In genomic region chr5:120194309-120194941, GRCm38 (mm10) we compare ENCODE assay signal across 10 mouse cellular contexts.
DNase-seq lines count a peak whose midpoint lies in the region; ATAC-seq and TF ChIP-seq lines count a peak whose summit lies in the region.
"Had no signal": no experiment of that assay in that cellular context is flagged by ENCODE, and none has a peak within 500 bp of the region (broad histone marks: within the 10 kb centered on the region; RNA-seq: fewer than 3 reads in every experiment).

No protein-coding gene starts in this region.

- H3K27me3 ChIP-seq in lung, embryonic 14.5 days (ENCODE audit: insufficient read depth, low read length) = no peaks in the 10 kb centered on the region
- no peaks in the 10 kb centered on the region for H3K27me3 ChIP-seq in forebrain, embryonic 12.5 days
- no peaks in the 10 kb centered on the region for H3K27me3 ChIP-seq in hindbrain, embryonic 15.5 days
- no peaks in the 10 kb centered on the region for H3K27me3 ChIP-seq in neural tube, embryonic 13.5 days
- H3K27me3 ChIP-seq: stomach, embryonic 15.5 days had no signal

- no peaks in the 10 kb centered on the region for H3K9me3 ChIP-seq in lung, embryonic 14.5 days (ENCODE audit: low read depth, low read length)
- no peaks in the 10 kb centered on the region for H3K9me3 ChIP-seq in forebrain, embryonic 12.5 days
- no peaks in the 10 kb centered on the region for H3K9me3 ChIP-seq in hindbrain, embryonic 15.5 days
- no peaks in the 10 kb centered on the region for H3K9me3 ChIP-seq in neural tube, embryonic 13.5 days
- H3K9me3 ChIP-seq: stomach, embryonic 15.5 days had no signal

- no peak overlapping the region for H3K27ac ChIP-seq in lung, embryonic 14.5 days (ENCODE audit: low read depth)
- peak overlapping the region; percentile 87 for H3K27ac ChIP-seq in forebrain, embryonic 12.5 days
- peak overlapping the region; percentile 85 for H3K27ac ChIP-seq in hindbrain, embryonic 15.5 days (replicated peaks)
- H3K27ac ChIP-seq in neural tube, embryonic 13.5 days (replicated peaks) = peak overlapping the region; percentile 90
- H3K27ac ChIP-seq: gastrocnemius, adult 2 months; stomach, embryonic 15.5 days had no signal

- TF ChIP-seq CTCF in lung, embryonic 14.5 days (IDR thresholded peaks at IDR 0.05; ENCODE audit: low read depth) = no peak

- 44% methylated on average over 16 of the region's 16 CpGs for WGBS in lung, embryonic 14.5 days
- 59% methylated on average over 16 of the region's 16 CpGs for WGBS in forebrain, embryonic 12.5 days
- 31% methylated on average over 16 of the region's 16 CpGs for WGBS in hindbrain, embryonic 15.5 days
- 43% methylated on average over 15 of the region's 16 CpGs for WGBS in neural tube, embryonic 13.5 days

- no peak overlapping the region for H3K9ac ChIP-seq in lung, embryonic 14.5 days
- no peak overlapping the region for H3K9ac ChIP-seq in forebrain, embryonic 12.5 days
- peak overlapping the region; percentile 32 for H3K9ac ChIP-seq in hindbrain, embryonic 15.5 days
- H3K9ac ChIP-seq in neural tube, embryonic 13.5 days = peak overlapping the region; percentile 54
- H3K9ac ChIP-seq: stomach, embryonic 15.5 days had no signal

- no peak overlapping the region for H3K4me3 ChIP-seq in lung, embryonic 14.5 days (ENCODE audit: low read depth, low read length)
- no peak overlapping the region for H3K4me3 ChIP-seq in forebrain, embryonic 12.5 days (replicated peaks)
- H3K4me3 ChIP-seq in hindbrain, embryonic 15.5 days = no peak overlapping the region
- H3K4me3 ChIP-seq in neural tube, embryonic 13.5 days = no peak overlapping the region
- H3K4me3 ChIP-seq: gastrocnemius, adult 2 months; stomach, embryonic 15.5 days had no signal

- 0 out of 2 replicates have a peak, but pooled peaks have one; percentile 30 for ATAC-seq in lung, embryonic 14.5 days (ENCODE audit: insufficient read depth)
- peak; percentile 25; the same call in 1 of the 2 replicates for ATAC-seq in forebrain, embryonic 12.5 days (ENCODE audit: low FRiP score)
- peak; percentile 57; the same call in 1 of the 2 replicates for ATAC-seq in hindbrain, embryonic 15.5 days (ENCODE audit: low FRiP score, low read depth)
- ATAC-seq in neural tube, embryonic 13.5 days (ENCODE audit: low read depth) = peak; percentile 66

- H3K36me3 ChIP-seq in lung, embryonic 14.5 days (ENCODE audit: insufficient read depth) = peaks cover 23% of the 10 kb centered on the region; the same call in 1 of the 2 replicates
- H3K36me3 ChIP-seq in forebrain, embryonic 12.5 days (replicated peaks) = peaks cover 13% of the 10 kb centered on the region
- H3K36me3 ChIP-seq in hindbrain, embryonic 15.5 days = no peaks in the 10 kb centered on the region
- peaks cover 10% of the 10 kb centered on the region; the same call in 1 of the 2 replicates for H3K36me3 ChIP-seq in neural tube, embryonic 13.5 days
- H3K36me3 ChIP-seq: stomach, embryonic 15.5 days had no signal

- H3K4me2 ChIP-seq in lung, embryonic 14.5 days = peak overlapping the region; percentile 29; the same call in 1 of the 2 replicates
- H3K4me2 ChIP-seq in forebrain, embryonic 12.5 days = 0 out of 2 replicates have a peak overlapping the region, but pooled peaks have one; percentile 1
- H3K4me2 ChIP-seq in hindbrain, embryonic 15.5 days = peak overlapping the region; percentile 24; the same call in 1 of the 2 replicates
- peak overlapping the region; percentile 16 for H3K4me2 ChIP-seq in neural tube, embryonic 13.5 days
- H3K4me2 ChIP-seq: stomach, embryonic 15.5 days had no signal

- H3K4me1 ChIP-seq in lung, embryonic 14.5 days (ENCODE audit: insufficient read depth) = 0 out of 2 replicates have a peak, but pooled peaks cover 8% of the 10 kb centered on the region
- H3K4me1 ChIP-seq in forebrain, embryonic 12.5 days = peaks cover 51% of the 10 kb centered on the region
- peaks cover 85% of the 10 kb centered on the region for H3K4me1 ChIP-seq in hindbrain, embryonic 15.5 days (replicated peaks)
- H3K4me1 ChIP-seq in neural tube, embryonic 13.5 days (replicated peaks) = peaks cover 68% of the 10 kb centered on the region

- DNase-seq in lung, embryonic 14.5 days = peak; percentile 56
- no peak for DNase-seq in lung, postnatal 4 days
- DNase-seq in urinary bladder, postnatal 14 days (ENCODE audit: low spot score) = no peak
- DNase-seq in spleen, adult 12 weeks (ENCODE audit: low spot score) = no peak
- DNase-seq: cerebellum, adult 18-20 months; gastrocnemius, adult 2 months had no signal

Comparison
In these comparisons a context has a peak if more than half of its experiments do, and no peak if none do; other contexts are left out.
1. H3K9ac ChIP-seq: peak in hindbrain, embryonic 15.5 days (single experiment) and neural tube, embryonic 13.5 days (single experiment); none in lung, embryonic 14.5 days (single experiment) and forebrain, embryonic 12.5 days (single experiment).
2. Peak in every context shown above with its lines, with median percentiles within 50 percentile points of each other: ATAC-seq and H3K4me2 ChIP-seq.